Mouse (Mus musculus): Measurements from ENCODE around the gene Prm3.
"Not testable (repeated sequence)": the region's sequence is repeated elsewhere in the genome, so short reads cannot be mapped to it uniquely, and the experiment has no call there.

Gene Prm3

DNA sequence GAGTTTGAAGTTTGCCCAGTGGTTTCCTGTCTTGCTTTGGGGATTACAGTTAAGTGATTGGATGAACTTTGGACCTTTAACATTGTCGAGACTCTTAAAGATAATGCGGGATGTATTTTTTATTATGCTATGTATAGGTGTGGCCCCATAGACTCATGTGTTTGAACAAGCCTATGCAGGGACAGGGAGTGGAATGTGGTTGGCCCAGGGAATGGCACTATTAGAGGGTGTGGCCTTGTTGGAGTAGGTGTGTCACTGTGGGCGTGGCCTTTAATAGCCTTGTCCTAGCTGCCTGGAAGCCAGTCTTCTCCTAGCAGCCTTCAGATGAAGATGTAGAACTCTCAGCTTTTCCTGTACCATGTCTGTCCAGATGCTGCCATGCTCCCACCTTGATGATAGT is 11.7 kb upstream of the Prm3 start:
- DNase-seq (ENCODE audit: low spot score in 2 of 2): not testable (repeated sequence)

DNA sequence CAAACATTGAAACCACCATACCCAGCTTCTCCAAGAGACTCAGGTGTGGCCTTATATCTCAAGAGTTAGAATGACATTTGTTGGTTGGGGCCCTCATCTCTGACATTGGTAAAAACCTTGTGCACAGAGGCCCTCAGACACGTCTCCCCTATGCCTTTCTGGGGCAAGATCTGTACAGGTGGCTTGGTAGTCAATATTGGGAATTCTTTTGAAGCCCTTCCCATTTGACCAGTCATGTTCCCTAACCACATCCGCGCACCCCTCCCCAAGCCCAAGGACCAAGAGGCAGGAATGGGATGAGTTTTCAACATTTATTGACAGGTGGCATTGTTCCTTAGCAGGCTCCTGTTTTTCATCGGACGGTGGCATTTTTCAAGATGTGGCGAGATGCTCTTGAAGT is 5.3 kb upstream of the Prm3 start, which contains the start of gene Prm2:
Gene Prm2 (minus strand): TSS at position 101 of the 400 bp plus-strand sequence.
- no peak for DNase-seq (ENCODE audit: low spot score in 2 of 2)

DNA sequence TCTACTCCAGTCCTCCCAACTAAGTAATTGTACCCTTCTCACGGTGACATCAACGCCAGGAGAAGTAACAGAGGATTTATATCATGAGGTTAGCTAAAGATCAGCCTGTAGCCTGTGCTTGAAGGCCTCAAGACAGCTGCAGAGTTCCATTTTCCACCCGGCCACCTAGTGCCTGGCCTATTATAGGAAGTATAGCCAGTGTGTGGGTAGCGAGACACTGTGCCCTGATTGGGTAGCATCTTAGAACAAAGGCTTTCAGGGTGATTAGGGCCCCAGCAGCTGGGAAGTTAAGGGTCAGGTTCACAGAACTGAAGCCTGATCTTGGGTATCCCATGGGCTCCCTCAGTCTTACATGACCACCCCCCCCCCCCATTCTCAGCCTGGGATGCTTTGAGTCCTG is 1.8 kb downstream of the Prm3 start:
- DNase-seq (ENCODE audit: low spot score in 2 of 2): no peak

DNA sequence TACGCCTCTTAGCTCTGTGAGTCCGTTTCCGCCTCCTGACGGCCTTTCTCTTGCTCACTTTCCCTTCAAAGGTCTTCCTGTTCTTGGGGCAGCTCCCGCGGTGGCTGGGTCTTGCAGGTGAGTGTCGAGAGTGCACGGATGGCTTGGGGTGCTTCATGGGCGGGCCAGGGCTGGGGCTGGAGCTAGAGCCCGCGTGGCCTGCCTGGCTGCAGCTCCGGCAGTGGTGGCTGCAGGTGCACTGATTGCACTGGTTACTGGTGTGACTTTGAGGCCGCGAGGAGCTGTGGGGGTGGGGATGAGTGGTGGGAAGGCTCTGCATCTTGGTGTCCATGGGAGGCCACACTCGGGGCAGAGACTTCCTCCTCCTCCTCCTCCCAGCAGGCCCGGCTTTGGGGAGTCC is 2.4 kb downstream of the Prm3 start, which contains the start of gene Tnp2:
Gene Tnp2 (minus strand): TSS at position 390 of the 400 bp plus-strand sequence.
- no peak for DNase-seq (ENCODE audit: low spot score in 2 of 2)

DNA sequence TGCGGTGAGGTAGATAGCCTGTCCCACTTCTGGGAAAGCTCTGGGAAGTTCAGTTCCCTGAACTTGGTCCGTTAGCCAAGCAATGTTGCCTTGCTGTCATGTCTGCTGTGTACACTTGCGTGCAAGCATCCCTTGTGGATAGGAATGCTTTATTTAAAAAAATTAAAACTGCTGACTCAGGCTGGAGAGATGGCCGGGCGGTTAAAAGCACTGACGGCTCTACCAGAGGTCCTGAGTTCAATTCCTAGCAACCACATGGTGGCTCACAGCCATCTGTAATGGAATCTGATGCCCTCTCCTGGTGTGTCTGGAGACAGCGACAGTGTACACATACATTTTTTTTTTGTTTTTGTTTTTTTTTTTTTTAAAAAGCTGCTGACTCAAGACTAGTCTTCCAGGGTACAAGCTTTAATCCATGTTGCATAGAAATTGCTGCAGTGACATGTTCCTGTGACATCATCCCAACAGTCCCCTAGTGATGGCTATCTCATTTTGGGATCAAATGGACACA is 3.1 kb downstream of the Prm3 start:
- no peak for DNase-seq (ENCODE audit: low spot score in 2 of 2)

DNA sequence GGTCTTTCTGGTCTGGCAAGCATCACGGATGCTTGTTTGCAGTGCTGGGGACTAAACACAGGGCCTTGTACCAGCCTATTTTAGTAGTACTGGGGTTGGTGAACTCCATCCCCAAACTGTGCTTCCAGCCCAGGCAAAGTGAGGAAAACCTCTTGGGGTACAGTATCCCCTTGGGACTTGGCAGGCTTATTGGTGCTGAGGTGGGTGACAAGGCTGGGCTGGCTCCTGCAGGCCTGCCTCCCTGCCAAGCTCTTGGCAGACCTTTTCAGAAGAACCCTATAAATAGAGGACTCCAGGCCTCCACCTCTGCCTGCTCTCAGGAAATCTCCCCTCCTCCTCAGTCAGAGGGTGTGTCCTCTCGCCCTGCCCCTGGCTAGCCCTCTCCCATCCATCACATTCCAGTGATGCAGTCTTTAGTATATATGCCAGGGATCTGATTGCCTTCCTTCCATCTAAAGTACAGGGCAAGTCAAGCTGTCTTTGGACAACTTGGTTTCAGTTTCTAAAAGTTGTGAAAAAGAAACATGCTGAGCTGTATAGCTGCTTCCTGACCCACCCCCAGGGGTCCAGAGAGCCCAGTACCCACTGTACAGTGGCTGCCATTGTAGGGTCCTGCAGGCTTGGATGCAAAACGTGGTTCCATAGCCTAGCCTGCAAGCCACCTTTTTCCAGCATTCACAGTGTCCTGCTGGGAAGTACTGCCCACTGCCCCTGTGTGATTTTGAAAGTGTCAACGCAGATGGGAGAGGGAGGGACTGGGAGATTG is 3.7 kb downstream of the Prm3 start:
- no peak for DNase-seq (ENCODE audit: low spot score in 2 of 2)

DNA sequence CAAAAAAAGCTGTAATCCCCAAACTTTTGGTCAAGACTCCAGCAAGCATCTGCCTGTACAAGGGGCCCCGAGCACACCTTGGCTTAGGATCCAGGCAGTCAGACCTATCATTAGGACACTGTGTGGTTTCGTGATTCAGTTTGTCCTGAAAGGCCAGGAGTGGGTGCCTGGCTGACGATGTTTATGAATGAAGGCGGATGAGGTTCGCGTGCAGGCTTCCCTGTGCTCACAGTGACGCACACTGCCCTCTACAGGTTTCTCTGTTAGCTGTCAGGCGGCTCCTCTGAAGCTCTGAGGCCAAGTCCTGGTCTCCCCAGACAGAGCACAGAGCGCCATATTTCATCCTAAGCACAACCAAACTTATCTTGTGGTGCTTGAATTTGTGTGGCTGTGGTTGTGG is 4.4 kb downstream of the Prm3 start:
- peak; percentile 87 to 89 for DNase-seq (ENCODE audit: low spot score in 2 of 2)

DNA sequence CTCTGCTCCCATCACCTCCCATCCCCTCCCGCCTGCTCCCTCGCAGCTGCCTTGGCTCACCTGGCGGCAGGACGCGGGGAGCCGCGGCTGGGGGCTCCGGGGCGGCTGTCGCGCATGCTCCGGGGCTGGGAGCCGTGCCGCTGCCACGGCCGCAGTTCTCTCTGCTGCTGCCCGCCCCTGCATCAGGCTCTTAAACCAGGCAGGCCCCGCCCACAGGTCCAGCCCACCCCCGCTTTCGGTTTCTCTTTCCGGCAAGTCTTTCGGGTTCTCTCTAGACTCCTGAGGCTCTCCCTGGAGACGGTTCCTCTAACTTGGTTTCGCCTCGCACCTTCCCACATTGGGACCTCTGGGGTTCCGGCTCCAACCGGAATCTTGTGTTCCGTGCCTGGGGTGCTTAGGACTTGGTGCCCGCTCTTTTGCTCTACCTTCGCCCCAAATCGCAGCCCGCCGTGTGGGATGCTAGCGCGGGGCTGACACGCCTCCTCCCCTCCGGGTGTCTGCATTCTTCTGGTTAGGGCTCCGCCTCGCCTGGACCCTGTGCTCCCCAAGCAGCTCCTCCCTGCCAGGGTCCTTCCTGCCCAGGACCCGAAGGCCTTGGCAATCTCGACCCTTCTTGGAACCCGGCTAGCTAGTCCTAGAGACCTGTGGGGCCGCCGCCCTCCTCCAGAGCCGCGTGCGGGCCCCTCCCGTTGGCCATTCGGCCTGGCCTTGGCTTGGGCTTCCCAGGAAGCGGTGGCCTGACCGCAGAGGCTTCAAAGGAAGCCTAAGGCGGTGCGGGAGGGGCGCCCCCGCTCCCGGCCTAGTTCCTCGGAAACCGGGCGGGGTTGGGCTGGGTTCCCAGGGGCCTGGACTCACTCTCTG is 5.1 kb downstream of the Prm3 start, which contains the start of gene Socs1:
Gene Socs1 (minus strand): TSS at position 166 of the 861 bp plus-strand sequence.
- DNase-seq (ENCODE audit: low spot score in 2 of 2): peak; percentile 89 to 90

DNA sequence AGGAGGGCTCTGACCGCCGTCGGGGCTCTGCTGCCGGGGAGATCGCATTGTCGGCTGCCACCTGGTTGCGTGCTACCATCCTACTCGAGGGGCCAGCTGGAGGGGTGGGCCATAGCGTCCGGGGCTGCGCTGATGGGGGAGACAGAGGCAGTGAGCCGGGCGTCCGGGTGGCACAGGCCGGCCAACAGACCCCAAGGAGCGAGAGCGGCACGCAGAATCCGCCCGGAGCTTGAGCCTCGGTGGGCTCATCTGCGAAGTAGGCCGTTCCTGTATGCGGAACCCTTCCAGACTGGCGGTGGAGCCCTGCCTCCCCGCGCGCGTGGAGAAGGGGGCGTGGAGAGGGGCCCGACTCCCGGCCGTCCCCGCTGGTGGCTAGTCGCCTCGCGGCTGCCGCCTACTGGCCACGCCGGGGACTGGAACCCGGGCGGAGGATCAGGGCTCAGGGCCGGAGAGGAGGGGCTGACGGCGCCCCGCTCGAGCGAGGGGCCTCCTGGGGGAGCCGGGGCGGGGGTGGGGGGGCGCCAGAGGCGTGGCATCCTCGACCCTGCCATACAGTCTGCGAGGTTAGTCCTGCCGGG is 5.8 kb downstream of the Prm3 start:
- peak; percentile 89 to 93 for DNase-seq (ENCODE audit: low spot score in 2 of 2)

DNA sequence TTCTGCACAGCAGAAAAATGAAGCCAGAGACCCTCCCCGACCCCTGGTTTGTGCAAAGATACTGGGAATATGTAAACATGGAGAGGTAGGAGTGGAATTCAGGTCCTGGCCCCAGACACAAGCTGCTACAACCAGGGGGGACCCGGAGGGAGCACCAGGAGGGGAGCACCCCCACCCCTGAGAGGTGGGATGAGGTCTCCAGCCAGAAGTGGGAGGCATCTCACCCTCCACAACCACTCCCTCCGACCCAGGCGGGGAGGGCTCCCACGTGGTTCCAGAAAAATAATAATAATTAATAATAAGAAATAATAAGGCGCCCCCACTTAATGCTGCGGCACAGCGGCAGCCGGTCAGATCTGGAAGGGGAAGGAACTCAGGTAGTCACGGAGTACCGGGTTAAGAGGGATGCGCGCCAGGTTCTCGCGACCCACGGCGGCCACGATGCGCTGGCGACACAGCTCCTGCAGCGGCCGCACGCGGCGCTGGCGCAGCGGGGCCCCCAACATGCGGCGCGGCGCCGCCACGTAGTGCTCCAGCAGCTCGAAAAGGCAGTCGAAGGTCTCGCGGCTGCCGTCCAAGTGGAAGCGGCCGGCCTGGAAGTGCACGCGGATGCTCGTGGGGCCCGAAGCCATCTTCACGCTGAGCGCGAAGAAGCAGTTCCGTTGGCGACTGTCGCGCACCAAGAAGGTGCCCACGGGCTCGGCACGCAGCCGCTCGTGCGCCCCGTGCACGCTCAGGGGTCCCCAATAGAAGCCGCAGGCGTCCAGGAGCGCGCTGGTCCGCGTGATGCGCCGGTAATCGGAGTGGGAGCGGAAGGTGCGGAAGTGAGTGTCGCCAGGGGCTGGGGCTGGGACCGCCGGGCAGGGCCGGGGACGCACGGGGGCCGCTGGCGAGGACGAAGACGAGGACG is 6.6 kb downstream of the Prm3 start:
- DNase-seq (ENCODE audit: low spot score in 2 of 2): peak; percentile 54 to 55

DNA sequence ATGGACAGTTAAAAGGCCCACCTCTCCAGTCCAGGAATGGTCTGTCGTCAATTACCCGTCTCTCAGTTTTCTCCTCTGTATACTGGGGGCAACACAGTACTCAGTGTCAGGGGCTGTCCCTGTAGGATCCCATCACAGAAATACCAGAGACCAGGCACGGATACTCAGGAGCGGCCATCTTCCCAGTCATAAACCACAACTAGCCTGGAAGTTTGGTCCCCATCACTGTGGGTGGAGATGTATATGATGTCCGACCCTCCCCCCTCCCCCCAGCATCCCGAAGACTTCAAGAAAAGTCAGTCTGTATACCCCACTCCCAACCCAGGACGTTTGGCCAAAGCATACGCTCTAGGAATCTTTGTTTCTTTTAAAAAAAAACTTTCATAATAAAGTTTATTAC is 7.3 kb downstream of the Prm3 start:
- no peak for DNase-seq (ENCODE audit: low spot score in 2 of 2)

DNA sequence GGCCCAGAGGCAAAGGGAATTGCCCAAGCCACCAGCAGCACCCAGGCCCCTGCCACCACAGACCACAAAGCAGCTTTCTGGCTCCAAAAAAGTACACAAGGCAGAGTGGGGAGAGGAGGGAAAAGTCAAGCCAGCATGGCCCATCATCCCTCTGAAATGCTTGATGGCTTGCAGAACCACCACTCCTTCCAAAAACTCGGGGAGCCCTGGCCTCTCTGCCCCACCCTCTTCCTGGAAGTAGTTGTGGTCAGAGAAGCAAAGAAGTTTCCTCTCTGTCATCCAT is 7.6 kb downstream of the Prm3 start:
- DNase-seq (ENCODE audit: low spot score in 2 of 2): no peak

DNA sequence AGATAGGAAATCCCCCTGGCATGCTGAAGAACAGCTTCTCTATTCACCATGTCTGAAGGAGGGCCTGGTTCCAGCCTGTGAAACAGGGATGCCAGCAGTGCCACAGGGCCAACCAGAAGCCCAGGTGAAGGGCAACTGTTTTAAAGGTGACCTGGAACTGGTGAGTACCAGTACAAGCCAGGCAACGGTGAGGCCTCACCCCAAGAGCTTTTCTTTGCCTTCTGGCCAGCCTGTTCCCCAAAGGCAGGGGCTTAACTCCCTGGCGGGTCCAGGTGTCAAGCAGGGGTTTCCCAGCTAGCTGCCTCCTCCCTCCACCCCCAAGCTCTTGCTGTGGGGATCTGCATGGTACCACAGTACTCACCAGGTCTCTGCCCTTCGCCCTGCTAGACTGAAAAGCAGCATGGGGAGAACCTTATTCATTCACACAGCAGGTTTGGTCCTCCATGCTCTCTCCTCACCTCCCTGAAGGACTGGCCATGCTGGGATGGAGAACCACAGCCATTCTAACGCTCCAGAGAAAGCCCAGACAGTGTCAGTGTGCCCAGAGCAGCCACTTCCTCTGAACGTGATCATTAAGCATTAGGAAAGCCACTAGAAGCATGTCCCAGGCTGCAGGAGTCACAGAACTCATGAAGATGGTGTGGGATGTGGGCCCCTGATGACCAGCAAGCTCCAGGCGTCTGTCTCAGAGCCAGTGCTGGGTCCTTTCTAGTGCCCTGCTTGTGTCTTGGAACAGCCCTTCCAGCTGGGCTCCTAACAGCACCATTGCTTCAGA is 8.2 kb downstream of the Prm3 start:
- DNase-seq (ENCODE audit: low spot score in 2 of 2): no peak

DNA sequence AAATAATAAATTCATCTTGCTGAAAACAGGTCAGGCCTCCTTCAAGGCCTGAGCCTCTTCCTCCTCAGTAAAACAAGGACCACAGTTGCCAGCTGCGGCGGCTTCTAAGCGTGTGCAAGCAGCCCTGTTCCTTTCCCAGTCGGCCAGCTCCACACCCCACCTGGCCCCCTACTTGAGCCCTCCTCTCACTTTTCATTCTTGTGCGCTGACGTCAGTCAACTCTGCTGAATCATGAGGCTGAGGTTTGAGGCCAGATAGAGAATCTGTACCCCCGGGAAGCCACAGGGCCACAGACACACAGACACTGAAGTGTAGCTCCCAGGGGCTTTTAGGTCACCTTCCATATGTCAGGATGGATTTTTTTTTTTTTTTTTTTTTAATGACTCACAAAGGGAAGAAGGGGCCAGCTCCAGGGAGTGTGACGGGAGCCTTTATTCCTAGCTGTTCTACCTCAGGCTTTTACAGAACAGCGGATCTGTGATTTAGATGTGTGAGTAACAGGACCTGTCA is 8.8 kb downstream of the Prm3 start:
- no peak for DNase-seq (ENCODE audit: low spot score in 2 of 2)

DNA sequence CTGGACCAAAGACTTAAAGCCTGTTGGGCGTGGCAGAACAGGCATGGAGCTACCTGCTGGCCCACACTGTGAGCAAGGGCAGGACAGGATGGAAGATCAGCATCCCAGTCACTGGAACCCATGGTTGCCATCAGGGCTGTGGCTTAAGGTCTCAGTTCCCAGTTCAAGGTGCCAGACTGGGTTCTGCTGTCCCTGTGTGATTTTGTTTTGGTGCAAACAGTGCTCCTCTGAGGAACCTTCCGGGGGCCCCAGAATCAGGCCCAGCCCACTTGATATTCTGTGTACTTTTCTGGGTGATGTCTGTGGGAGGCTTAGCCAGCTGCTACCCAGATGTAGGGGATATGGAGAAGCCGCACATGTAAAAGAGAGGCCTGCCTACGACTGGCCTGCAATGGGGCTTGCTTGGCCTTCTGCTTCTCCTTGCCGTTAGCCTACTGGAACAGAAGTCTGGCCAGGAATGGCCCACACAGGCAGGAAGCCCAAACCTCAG is 10.0 kb downstream of the Prm3 start:
- no peak for DNase-seq (ENCODE audit: low spot score in 2 of 2)

DNA sequence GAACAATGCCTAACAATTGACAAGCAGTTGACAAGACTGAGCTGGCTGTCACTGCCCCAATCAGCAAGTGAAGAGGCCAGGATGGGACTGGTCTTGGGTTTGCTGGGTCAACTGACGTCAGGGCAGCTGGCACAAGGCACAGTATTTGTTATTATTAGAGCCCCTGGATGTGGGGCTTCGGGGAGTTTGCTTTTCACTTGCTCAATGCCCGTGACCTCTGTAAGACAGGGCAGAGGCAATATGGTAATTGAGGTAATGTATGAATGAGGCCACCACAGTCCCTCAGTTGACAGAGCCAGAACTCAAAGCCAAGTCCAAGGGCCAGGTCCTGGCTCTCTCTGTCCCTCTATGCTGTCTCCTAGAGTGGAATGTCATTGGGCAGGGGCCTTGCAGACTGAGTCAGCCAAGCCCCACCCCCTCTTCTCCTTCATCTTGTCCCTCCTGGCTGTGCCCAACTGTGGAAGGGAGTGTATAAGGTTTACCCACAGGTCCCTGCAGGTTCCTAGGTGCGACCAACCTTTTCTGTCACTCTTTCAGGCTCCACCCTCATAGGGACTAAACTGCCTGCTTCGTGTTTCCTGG is 13.0 kb downstream of the Prm3 start:
- no peak for DNase-seq (ENCODE audit: low spot score in 2 of 2)

DNA sequence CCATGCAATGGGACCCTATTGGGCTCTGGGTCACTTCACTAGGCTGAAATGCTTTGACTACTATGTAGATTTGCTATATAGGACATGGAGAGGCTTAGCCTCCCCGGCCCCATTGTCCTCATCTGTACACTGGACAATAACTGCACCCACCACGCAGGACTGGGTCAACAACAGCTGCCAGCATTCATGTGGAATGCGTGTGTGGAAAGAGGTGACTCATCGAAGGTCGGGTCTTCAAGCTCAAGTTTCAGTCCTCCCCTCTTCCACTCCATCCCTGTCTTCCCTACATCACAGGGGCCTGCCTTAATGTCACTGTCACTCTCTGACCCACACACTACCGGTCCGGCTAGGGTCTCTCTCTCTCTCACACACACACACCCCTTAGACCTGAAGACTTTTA is 14.4 kb downstream of the Prm3 start:
- DNase-seq (ENCODE audit: low spot score in 2 of 2): no peak

DNA sequence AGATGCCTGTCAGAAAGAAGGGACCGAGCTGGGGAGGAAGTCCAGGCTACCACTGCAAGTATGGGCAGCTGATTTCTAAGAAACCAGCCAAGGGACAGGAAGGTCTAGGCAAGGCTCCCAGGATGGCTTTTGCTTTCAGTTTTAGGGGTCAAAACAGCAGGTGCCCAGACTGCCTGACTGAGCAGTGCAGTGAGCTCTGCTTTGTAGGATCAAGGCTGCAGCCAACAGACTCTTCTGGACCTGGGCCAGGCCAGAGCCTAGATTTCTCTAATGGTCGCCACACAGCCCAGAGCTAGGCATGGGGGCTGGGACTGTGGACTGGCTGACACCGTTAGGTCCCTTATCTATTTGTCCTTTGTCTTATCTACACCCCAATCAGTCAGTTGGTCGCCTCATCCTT is 16.0 kb downstream of the Prm3 start:
- DNase-seq (ENCODE audit: low spot score in 2 of 2): no peak

DNA sequence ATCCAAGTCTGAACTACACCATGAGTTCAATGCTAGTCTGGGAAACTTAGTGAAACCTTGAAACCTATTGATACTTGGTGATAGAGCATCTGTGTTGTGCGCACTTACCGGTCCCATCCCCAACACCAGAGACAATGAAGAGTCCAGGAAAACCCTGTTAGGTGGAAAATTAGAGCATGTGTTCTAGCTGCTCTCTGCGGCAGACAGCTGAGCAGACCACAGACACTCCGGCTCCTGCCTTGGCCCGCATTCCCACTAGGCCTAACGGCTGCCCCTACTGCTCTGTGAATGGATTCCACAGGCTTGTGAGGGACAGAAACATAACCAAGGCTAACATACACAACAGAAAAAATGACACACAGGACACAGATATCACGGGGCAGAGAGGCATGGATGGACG is 17.2 kb downstream of the Prm3 start:
- no peak for DNase-seq (ENCODE audit: low spot score in 2 of 2)
